Mouse (Mus musculus): ENCODE measurements around the gene Fstl4.
"Not testable (repeated sequence)": the region's sequence is repeated elsewhere in the genome, so short reads cannot be mapped to it uniquely, and the experiment has no call there.

The Fstl4 gene

DNA sequence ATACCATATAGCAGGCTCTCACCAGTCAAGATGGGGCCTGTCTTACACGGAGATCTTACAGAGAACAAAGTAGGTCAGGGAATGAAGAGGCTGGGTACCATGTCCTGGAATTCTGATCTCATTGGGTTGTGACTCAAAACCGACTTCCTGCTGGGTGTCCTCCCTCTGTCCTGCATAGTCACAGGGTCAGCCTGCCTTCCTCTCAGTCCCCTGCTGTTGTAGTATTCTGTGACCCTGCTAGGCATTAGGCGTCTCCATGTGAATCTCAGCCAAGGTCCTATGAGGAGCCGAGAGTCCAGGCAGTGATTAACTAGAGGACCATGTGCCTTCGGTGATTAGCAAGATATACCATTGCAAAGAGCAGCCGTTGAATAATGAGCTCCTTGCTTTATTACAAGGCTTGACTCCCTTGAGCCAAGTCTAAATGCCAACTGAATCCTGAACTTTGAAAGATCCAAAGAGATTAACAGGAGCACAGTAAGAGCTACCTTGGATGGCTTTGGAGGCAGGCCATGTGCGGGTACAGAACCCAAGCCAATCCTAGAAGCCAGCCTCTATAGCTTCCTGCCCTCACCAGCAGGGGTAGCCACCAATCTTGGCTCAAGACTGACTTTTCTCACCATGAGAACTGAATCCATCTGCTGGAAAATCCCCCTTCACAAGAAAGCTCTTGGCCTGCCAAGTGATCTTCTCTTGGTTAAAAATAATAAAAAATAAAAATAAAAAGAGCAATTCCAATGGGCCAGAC lies 264.2 kb downstream of the Fstl4 start:
- DNase-seq = no peak

DNA sequence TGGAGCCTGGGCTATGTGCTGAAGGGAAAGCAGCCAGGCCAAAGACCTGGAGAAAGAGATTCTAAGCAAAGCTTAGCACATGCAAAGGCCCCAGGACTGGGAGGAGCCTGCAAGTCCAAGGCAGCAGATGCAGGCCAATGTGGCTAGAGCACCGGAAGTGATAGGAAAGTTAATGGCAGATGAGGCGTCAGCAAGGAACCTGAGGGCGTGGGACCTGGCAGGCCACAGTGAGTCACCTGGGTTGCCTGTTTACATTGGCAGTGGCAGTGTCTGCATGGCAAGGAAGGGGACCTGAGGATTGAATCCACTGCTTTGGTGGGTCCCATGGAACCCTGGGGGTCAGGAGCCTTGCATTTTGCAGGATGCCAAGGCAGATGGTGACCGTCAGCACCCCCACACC lies 267.3 kb downstream of the Fstl4 start:
- no peak for DNase-seq

DNA sequence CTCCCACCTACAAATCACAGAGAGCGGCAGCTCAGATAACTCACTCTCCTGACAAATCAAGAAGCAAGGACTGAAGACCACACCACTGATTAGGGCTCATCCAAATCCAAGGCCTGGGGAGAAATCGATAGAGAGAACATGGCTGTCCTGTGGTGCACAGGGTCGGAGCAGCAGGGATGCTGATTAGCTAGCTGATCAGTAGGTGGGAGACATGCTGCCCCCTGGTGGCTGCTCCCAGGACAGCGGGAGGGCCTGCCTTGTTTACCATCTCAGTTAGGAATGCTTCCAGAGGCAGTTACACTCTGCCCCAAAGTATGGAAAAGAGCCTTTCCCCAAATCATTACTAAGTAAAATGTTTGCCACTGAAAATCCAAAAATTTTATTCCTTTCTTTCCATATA lies 267.9 kb downstream of the Fstl4 start:
- peak; percentile 92 for DNase-seq

DNA sequence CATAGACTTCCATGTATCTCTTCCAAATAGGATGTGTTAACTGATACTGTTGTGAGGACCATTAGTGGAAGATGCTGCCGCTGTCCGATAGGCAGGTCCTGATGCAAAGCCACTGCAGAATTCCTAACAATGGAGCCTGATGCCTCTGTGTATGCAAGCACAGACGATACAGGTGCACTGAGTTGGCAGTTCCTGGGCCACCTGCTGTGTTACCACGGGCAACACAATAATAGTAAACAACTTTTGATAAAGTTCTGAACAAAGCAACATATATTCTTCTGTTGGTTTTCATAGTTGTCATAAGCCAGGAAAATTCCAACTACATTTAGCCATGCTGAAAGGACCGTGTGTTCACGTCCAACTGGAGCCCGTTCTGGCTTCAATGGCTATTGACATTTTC lies 271.0 kb downstream of the Fstl4 start:
- no peak for DNase-seq

DNA sequence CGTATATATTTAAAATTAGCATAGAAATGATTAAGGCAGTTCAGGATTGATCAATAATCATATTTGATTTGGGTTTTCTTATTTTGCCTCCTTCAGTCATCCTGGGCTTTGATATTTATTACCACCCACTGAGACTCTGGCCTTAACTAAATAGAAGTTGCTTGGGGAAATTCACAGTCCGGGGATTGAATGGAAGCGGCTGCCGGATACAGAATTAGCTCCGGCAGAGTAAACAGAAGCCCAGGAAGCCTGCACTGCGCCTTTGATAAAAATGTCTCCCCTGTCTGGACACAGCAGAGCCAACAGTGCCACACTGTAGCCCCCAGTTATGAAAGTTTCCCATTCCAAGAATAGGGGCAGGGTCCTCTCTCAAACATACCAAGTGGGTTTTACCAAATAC lies 282.4 kb downstream of the Fstl4 start:
- DNase-seq = no peak

DNA sequence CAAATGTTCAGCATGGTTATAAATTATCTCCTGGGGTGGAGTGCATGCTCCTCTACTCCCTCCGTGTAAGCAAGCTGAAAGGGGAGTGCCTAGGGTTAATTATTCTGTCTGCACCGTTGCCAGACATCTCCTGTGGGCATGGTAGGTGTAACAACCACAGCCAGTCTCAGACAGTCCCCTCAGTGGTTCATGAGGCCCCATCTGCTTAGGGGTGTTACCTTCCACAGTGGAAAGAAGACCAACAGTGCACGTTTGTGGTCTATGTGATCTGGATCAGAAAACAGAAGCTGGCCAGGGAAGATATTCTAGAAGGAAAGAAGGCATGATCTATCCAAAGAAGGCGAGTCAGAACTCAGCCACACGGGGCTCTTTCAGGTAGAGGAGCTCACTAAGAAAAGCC lies 289.7 kb downstream of the Fstl4 start:
- DNase-seq = no peak

DNA sequence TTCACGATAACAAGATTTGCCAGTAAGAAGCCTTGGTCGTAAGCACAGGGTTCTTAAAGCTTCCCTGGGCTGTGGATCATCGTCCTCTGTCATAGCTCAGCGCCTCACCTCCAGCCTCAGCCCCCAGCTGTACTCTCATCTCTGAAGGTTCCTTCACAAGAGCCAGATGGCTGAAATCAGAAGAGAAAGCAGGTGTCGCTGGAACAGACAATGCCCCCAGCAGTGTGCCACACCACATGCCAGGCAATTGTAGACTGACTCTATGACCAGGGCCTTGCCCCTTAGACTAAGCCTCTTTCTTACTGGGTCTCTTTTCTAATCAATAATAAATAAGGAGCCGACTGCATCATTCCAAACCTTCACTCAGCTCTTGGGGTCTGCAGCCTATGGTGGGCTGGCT lies 291.5 kb downstream of the Fstl4 start:
- no peak for DNase-seq

DNA sequence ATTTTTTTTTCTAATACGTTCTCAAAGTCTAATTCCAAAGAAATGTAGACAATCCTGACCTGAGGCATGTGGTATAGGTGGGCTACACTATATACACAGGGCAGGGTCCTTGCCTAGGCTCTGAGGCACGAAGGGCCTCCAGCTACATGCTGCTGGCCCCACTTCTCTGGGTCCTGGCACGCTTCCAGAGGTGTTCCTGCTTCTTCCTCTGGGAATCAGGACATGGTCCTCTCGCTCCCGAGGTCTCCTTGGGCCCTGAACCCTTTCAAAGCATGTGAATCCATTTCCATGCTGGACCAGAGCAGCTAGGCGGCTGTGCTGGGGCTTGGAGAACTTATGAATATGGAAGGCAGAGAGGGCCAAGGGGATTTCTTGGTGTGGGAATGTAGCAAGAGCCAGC lies 292.3 kb downstream of the Fstl4 start:
- no peak for DNase-seq

DNA sequence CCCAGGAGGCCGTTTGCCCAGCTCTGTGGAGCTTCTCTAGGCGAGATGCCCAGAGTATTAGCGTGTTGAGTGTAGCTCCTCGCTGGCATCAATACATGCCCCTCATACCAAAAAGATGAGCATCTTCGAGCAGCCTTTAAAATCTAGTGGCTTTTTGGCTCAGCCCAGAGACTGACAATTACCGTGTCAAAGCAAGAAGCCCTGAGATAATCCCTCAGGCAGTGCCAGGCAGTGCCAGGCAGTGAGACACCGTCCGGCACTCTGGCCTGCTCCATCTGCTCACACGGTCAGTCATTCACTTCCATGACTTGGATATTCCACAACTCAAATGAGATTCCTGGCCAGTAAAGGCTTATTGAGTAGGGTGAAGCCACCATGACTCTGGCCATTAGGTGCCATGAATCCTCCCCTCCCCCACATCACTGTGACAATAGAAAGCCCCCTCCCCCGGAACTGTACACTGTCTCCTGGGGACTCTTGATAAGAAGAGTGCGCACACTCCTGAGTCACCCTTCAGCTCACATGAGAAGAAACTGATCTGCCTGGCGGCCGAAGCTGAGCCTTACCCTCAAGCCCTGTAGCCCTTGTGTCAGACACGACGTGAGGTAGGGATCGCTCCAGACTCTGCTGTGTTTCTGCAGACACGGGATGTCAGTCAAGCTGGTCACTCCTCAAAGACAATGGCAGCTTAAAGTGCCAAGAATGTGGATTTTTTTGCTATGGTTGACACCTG lies 293.6 kb downstream of the Fstl4 start:
- no peak for DNase-seq

DNA sequence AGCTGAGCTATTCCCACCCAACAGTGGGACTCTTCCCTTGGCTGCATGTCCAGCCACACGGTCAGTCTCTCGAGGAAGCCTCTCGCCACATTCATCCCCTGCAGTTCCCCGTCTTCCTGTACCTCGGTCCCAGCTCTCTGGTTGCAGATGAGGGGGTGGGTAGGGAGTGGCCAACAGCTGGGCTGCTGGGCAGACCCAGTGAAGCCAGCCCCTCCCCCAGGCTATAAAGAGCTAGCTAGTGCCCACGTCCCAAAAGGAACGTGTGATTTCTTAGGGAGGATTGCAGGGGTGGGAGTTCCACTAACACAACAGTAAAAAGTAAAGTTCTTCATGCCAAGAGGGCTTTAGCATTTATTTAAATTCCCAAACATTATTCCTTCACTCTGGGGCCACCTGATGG lies 294.1 kb downstream of the Fstl4 start:
- DNase-seq = no peak

DNA sequence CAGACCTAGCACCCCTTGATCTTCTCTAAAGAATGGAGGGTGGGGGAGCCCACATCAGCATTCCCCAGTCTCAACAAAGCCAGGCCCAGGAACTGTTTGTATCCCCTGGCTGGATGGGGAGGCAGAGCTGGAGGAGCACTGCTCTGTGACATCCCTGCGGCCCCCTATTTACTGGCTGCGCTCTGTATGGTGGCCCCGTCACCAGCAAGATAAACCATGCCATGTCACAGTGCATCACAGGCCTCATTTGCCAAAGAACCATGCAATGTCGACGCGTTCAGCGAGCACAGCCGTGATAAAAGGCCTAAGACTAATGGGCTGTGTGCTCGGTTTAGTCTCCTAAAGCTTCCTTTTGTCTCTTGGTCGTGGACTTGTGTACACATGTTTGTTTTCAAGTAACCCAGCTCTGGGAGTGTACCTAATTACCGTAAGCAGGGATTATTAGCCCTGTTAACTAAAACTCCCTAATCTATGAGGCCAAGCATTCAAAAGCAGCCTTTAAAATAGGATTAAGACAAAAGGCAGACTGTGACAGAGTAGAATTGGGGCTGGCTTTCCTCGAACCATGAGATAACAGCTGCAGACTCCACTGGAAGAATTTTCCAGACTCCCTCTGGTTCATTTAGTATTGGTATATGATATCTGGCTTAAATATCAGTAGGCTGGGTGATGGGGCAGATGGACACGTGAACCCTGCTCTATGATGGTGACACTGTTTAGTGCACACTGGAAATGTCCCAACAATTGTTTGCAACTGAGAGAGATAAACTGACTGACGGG lies 303.5 kb downstream of the Fstl4 start:
- no peak for DNase-seq

DNA sequence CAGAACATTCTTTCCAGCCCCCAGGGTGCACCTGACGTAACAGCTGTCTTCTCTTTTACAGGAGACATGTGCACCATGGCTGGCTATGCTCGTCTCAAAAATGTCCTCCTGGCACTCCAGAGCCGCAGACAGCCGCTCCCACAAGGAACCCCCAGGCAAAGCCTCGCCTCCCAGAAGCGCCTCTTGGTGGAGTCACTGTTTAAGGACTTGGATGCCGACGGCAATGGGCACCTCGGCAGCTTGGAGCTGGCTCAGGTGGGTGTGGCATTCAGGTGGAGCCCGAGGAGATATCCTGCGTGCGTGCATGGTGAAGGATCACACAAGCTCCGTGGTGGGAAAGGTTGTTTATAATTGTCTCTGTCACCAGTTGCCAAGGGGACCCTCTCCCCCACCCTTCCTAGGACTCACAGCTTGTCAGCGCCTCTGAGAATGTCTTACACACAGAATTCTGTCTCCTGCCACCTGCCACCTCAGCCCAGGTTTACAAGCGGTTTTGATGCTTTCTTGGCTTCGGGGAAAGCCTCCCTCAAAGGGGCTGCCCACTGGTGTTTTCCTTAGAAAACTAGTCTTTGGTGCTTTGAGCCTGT lies 304.1 kb downstream of the Fstl4 start:
- DNase-seq = no peak

DNA sequence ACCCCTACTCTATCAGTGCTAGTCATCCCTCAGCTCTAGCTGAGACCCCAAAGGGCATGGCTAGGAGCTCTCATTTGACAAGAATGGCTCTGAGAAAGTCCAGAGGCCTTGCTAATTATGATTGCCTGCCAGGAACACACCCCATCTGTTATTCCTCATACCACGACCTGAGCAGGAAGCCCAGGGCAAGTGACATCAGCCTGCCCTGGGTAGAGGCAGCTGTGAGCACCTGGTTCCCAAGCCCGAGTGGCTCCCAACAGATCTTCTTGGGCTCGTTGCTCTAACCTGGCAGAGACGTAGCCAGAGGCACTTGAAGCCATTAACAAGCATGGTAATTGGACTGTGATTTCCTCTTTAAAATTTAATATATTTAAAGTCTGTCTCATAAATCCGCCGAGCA lies 305.3 kb downstream of the Fstl4 start:
- no peak for DNase-seq

DNA sequence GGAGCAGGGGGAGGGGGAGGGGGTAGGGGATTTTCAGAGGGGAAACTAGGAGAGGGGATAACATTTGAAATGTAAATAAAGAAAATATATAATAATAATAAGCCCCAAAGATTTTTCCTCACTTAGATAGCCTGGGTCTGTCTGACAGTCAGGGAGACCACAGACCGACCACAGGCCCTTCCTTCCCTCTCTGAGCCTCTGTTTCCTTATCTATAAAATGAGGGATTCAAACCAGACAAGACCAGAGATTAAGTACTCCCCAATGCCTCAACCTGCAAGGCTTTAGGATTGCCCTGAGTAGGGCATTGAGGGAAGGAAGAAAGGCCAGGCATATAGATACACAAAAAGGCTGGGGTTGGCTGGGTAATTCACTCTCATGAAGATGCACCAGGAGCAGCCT lies 307.2 kb downstream of the Fstl4 start:
- DNase-seq = no peak

DNA sequence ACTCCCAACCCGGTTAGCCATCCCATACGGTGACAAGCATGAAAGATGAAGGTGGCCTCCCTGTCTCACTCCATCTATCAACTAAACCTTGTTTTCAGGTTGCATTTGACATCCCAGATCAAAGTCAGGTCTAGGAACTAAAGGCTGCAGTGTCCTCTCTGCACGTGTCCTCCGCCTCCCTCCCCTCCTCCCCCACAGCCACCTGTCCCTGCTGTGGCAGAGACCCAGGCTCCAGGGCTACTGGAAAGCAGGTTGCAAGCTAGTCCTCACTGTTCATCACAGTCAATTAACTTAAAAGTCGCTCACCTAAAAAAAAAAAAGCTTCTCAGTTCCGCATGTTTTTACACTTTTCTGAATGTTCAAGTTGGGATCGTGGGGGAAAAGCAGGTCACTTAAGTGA lies 313.2 kb downstream of the Fstl4 start:
- DNase-seq = no peak

DNA sequence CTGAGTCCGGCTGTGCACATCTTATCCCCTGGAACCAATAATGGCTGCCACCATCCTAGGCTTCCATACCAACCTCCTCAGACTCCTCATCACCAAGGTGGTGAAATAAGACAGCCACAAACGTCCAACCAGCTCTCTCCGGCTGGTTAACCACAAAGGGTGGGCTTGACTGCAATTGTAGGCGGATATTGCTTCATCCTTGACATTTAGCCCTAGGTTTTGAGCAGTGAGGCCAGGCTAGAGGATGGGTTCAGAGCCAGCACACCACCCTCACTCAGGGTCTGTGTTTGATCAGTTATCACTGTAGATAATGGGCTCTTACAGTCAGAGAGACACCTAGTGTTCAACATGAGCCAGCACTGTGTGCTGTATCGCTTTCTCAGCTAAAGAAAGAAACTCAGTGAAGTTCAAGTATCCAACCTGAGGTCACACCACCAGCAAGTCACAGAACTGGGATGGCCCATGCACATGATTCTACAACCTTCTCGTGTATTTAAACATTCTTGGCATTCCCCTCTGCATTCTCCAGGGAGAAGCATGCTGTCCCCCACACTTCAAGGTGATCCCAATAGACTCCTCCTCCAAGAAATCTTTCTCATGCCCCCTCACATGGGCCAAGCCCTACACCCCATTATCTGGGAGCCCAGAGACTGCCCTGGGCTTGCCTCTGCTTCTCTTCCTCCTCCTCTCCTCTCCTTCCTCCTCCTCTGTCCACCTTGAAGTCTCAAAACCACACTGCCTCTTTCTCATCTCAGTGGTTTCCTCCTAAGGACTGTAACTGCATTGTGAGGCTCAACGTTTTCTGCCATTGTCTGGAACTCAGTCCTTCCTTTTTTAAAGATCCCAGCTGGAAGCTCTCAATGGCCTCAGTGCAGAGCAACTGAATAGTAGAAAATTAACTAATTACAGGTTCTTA lies 314.2 kb downstream of the Fstl4 start:
- no peak for DNase-seq

DNA sequence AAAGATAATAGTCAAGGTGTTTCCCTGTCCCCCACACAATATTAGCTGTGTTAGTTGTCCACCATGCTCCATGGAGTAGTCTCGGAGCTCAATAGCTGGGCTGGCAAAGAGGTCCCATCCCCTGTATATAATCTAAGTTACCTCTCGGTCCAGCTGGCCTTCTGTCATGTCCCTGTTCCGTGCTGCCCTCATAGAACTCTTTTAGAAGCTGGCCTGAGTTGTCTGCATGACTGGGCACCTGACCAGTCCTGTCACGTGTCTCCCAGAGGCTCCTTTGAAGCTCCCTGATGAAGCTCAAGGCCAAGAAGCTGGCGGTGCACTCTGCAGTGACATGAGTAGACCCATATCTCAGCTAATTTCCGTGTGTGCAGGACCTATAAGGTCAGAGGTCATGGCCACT lies 316.9 kb downstream of the Fstl4 start:
- peak; percentile 88 for DNase-seq

DNA sequence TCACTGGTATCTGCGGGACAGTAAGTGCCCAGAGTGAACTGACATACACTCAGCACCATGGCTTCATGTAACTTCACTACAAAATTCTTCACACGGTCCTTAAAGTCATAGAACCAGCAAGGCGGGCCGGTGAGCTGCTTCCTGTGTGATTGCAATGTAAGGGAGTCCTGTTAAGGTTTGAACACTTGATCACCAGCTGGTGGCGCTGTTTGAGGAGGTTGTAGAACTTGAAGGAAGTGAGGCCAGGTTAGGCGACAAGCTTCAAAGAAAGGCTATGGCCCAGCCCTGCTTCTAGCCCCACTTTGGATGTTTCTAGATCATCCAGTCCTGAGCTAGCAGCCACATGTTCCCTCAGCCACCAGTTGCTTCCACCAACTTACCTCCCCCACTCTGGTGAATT lies 320.9 kb downstream of the Fstl4 start:
- no peak for DNase-seq

DNA sequence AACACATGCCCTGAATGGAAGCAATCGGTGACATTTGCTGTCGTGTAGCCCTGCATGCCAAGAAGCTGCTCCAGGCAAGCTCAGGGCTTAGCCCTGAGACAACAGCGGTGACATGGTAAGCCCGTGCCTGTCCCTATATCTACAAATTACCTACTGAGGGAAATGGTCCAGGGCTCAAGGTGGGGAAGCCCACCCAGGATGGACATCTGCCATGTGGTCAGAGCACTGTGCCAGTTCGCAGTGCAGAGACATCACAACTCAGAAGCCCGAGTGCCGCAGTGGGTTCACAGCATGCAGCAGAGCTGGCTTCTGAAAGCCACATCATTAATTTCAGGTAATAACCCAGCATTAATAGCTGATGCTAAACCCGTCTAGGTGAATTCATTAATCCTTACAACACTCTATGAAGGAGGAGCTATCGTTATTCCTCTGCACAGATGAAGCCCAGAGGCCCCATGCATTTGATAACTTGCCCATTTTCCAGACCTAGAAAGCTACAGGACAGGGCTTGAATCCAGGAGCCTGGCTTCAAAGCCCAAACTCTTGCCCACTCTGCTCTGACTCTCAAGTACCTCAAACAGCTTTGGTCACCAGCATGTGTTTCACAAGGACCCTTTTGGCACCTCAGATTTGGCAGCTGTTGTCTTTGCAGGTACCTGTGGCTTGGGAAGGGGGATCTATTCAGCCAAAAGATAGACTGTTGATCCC lies 321.6 kb downstream of the Fstl4 start:
- no peak for DNase-seq

DNA sequence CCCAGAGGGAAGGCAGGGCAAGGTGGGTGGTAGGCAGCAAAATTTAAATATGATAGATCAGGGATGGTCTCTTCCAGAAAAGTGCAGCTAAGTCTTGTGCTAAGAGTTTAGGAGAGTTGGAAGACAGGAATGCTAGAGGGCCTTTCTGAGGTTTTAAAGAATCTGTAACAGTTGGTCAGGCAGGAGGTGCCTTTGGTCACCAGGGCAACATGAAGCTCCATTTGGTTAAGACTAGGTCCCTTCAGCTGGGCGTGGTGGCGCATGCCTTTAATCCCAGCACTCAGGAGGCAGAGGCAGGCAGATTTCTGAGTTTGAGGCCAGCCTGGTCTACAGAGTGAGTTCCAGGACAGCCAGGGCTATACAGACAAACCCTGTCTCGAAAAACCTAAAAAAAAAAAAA lies 323.5 kb downstream of the Fstl4 start:
- DNase-seq = not testable (repeated sequence)

DNA sequence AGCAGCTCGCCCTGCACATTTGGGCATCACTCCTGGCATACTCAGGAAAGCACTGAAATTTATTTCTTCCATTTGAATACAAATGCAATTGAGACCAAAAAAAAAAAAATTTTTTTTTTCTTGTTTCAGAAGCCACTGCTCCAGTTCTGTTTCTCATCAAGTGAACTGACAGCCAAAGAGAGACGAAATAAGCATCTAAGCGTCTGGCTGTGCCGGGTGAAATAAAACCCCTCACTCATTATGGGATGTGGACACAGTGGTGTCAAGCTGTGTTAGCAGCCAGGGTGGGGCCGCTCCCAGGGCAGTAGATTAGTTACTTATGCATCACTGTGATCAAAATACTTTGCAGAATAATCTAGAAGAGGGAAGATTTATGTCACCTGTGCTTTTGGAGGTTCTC lies 327.2 kb downstream of the Fstl4 start:
- DNase-seq = no peak

DNA sequence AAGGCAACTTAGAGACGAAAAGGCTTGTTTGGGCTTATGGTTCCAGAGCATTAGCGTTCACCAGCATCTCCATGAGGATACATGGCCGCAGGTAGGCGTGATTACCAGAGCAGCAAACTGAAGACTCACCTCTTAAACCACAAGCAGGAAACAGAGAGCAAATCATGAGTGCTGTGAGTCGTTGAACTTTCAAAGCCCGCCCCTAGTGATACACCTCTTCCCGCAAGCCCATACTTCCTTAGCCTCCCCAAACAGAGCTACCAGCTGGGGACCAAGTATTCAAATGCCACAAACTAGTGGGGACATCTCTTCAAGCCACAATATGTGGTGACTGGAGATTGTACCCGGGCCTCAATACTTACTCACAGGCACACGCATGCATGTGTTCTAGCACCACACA lies 332.4 kb downstream of the Fstl4 start:
- no peak for DNase-seq
